ENCODE assay signal across 20 mouse cellular contexts in the genomic region with DNA sequence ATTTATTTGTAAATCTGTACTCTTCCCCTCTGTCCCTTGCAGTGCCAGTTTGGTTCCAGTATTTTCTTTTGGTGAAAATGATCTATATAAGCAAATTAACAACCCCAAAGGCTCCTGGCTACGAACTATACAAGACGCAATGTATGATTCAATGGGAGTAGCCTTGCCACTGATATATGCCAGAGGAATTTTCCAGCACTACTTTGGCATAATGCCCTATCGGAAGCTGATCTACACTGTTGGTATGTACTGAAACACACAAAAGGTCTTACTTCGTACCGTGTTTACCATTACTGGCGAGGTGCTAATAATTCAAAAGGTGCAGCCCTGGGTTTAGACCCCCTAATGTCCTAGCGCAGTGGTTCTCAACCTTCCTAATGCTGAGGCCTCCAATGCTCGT. TPM values are rescaled to one million over a fixed set of nuclear protein-coding genes. Genes with fewer than 3 reads are reported as not detected.
DNase-seq lines count a peak whose midpoint lies in the region.
"Had no signal": no experiment of that assay in that cellular context is flagged by ENCODE, and none has a peak within 500 bp of the region (broad histone marks: within the 10 kb centered on the region; RNA-seq: fewer than 3 reads in every experiment).

No protein-coding gene starts in this region.

- DNase-seq in adrenal gland, adult 2 months, result peak; percentile 39
- no peak for DNase-seq in adrenal gland, postnatal 14 days
- DNase-seq in adrenal gland, postnatal 36 days, result peak; percentile 7 to 8
- DNase-seq in adrenal gland, adult 8-10 months, result no peak
- peak; percentile 56 for DNase-seq in 3T3-L1 (ENCODE audit: low read depth, low spot score)
- no peak for DNase-seq in heart, adult 11 months
- DNase-seq: cerebellum, adult 11-12 months; cerebellum, adult 2 months; cerebellum, adult 9-10 months; cerebellum, postnatal 10 days; cerebellum, postnatal 25 days; forebrain, postnatal 0 days had no signal

RNA-seq across cellular contexts. Expression of gene BC035947, which starts 17.1 kb away (rescaled TPM):
- total RNA-seq in adrenal gland, adult 2 months (2021), result under 1 TPM; 0.29 to 0.48 TPM
- polyA plus RNA-seq in adrenal gland, adult 2 months (2012; rRNA removed), result 0.06 and 0.08 TPM in 2 replicates
- total RNA-seq in adrenal gland, postnatal 14 days (2021), result 0.11 and 0.15 TPM in 2 replicates
- total RNA-seq in adrenal gland, postnatal 36 days (2021), result under 1 TPM in 1 of 2 experiments, not detected in 1; 0.17 TPM
- total RNA-seq in adrenal gland, adult 8-10 months (2022), result under 1 TPM; 0.09 to 0.40 (median 0.29) TPM
- total RNA-seq: MEL had no signal
- polyA plus RNA-seq: activated CD4-positive, CD25-positive, alpha-beta regulatory T cell, adult 4 months; C2C12; Patski had no signal

RNA-seq across cellular contexts. Expression of gene Mogat1, which starts 18.2 kb away (rescaled TPM):
- total RNA-seq in adrenal gland, adult 2 months (2021), result 1 to 10 TPM; 2.5 to 4.0 TPM
- polyA plus RNA-seq in adrenal gland, adult 2 months (2012; rRNA removed), result 8.7 and 14.6 TPM in 2 replicates
- 1.1 TPM in 1 of 2 replicates, not detected in the other for total RNA-seq in adrenal gland, postnatal 14 days (2021)
- total RNA-seq in adrenal gland, postnatal 36 days (2021), result 1 to 10 TPM; 2.1 to 3.1 TPM
- 1 to 10 TPM; 2.3 to 4.2 (median 2.5) TPM for total RNA-seq in adrenal gland, adult 8-10 months (2022)
- total RNA-seq: ES-E14, MEL had no signal
- polyA plus RNA-seq: activated CD4-positive, CD25-positive, alpha-beta regulatory T cell, adult 4 months; C2C12; cortical plate, adult 2 months; forebrain, embryonic 11.5 days; forebrain, embryonic 15.5 days; Patski had no signal

RNA-seq across cellular contexts. Expression of gene Farsb, which starts 40.3 kb away (rescaled TPM):
- total RNA-seq in adrenal gland, adult 2 months (2021), result 10 to 100 TPM; 76.1 to 77.6 TPM
- polyA plus RNA-seq in adrenal gland, adult 2 months (2012; rRNA removed), result 3.5 and 4.4 TPM in 2 replicates
- total RNA-seq in adrenal gland, postnatal 14 days (2021), result 65.8 and 67.3 TPM in 2 replicates
- 10 to 100 TPM; 71.0 to 77.3 TPM for total RNA-seq in adrenal gland, postnatal 36 days (2021)
- 10 to 100 TPM; 56.5 to 81.0 (median 69.4) TPM for total RNA-seq in adrenal gland, adult 8-10 months (2022)

Comparison
In these comparisons a context has a peak if more than half of its experiments do, and no peak if none do; other contexts are left out.
1. DNase-seq: peak in adrenal gland, adult 2 months (single experiment), adrenal gland, postnatal 36 days (2 of 2) and 3T3-L1 (single experiment); none in adrenal gland, postnatal 14 days (single experiment), adrenal gland, adult 8-10 months (single experiment) and heart, adult 11 months (single experiment).